Mouse (Mus musculus): Measurements from ENCODE around the gene Acap2.

Acap2 gene

GRCm38 (mm10) chr16:31069211-31070166, 131.6 kb downstream of the Acap2 start:
- H3K9me3 ChIP-seq (ENCODE audit: low read length): no peaks in the 10 kb centered on the region
- H3K4me3 ChIP-seq (replicated peaks; ENCODE audit: low read length): no peak overlapping the region
- H3K4me1 ChIP-seq (replicated peaks; ENCODE audit: low read depth, low read length): peaks cover 63% of the 10 kb centered on the region
- TF ChIP-seq NANOG (IDR thresholded peaks at IDR 0.05; ENCODE audit: borderline replicate concordance, low read length): no peak
- TF ChIP-seq CTCF (conservative IDR thresholded peaks at IDR 0.05; ENCODE audit: low read length): no peak
- no peak for TF ChIP-seq POU5F1 (IDR thresholded peaks at IDR 0.05; ENCODE audit: borderline replicate concordance, low read length)
- 0 out of 2 replicates have a peak, but pooled peaks cover 3% of the 10 kb centered on the region for H3K36me3 ChIP-seq (ENCODE audit: insufficient read depth, low read length)
- no peaks in the 10 kb centered on the region for H3K27me3 ChIP-seq (ENCODE audit: insufficient read depth, low read length)

DNA sequence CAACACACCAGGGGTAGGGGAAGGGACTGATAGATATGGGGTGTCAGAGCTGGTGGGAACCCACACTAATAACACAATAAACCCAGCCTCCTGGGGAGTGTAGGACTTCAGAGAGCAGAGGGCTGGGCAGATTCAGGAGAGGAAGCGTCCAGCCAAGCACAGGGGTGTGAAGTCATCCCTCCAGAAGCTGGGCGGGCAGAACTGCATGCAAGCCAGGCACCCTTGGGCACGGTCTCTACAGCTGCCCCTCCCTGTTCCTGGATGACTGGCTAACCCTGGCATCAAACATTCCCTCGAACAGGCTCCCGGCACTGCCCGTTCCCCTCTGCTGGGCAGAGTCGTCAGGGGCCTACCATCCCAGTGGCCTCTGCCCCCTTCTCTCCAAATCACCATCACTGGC, 132.8 kb downstream of the Acap2 start:
- Histone ChIP-seq H3K36me3 (ENCODE audit: insufficient read depth, low read length) (0 out of 2 replicates have a peak, but pooled peaks cover 3% of the 10 kb centered on the region), H3K4me3 (replicated peaks; ENCODE audit: low read length) (peak overlapping the region; percentile 10; the same call in 1 of the 2 replicates), H3K9me3 (ENCODE audit: low read length) (no peaks in the 10 kb centered on the region), H3K27me3 (ENCODE audit: insufficient read depth, low read length) (no peaks in the 10 kb centered on the region), H3K4me1 (replicated peaks; ENCODE audit: low read depth, low read length) (peaks cover 64% of the 10 kb centered on the region)
- TF ChIP-seq CTCF (conservative IDR thresholded peaks at IDR 0.05; ENCODE audit: low read length): no peak
- TF ChIP-seq NANOG (IDR thresholded peaks at IDR 0.05; ENCODE audit: borderline replicate concordance, low read length): no peak
- no peak for TF ChIP-seq POU5F1 (IDR thresholded peaks at IDR 0.05; ENCODE audit: borderline replicate concordance, low read length)

DNA sequence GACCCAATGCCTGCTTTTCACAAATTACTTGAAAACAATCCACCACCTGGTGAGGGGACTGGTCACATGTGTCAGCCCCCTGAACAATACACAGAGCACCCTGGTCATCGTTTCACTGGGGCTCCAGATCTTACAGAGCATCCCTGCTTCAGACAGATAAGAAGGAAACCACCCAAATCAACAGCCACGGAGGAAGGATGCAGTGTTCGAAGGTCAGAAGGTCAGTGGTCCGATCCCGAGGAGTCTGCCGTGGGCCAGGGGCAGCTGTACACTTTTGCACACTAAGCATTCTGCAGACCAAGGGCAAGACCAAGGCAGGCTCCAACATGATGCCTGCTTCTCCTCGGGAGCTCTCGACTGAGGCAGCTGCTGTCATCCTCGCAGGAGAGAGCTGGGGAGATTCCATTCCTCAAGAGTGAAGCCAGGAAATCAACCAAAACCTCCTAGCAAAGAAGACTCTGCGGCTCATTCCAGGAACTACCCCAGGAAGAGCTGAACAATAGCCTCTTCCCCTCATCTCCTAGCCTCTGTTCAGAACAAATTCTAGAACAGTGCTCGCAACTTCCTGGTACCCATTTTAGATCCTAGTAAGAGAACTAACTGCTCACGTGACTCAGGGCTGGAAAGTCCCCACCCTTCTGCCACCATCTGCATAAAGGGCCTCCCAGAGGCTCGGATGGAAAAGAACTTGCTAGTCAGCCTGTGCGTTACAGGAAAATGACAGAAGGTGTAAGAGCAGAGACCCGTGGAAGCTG, 134.5 kb downstream of the Acap2 start:
- Histone ChIP-seq H3K4me1 (replicated peaks; ENCODE audit: low read depth, low read length) (peaks cover 69% of the 10 kb centered on the region), H3K4me3 (replicated peaks; ENCODE audit: low read length) (no peak overlapping the region), H3K27me3 (ENCODE audit: insufficient read depth, low read length) (no peaks in the 10 kb centered on the region), H3K36me3 (ENCODE audit: insufficient read depth, low read length) (no peaks in the 10 kb centered on the region), H3K9me3 (ENCODE audit: low read length) (no peaks in the 10 kb centered on the region)
- no peak for TF ChIP-seq CTCF (conservative IDR thresholded peaks at IDR 0.05; ENCODE audit: low read length)
- TF ChIP-seq NANOG (IDR thresholded peaks at IDR 0.05; ENCODE audit: borderline replicate concordance, low read length): no peak
- TF ChIP-seq POU5F1 (IDR thresholded peaks at IDR 0.05; ENCODE audit: borderline replicate concordance, low read length): no peak

GRCm38 (mm10) chr16:31064782-31065181, 136.3 kb downstream of the Acap2 start:
- H3K4me3 ChIP-seq (replicated peaks; ENCODE audit: low read length): no peak overlapping the region
- H3K36me3 ChIP-seq (ENCODE audit: insufficient read depth, low read length): no peaks in the 10 kb centered on the region
- no peak for TF ChIP-seq POU5F1 (IDR thresholded peaks at IDR 0.05; ENCODE audit: borderline replicate concordance, low read length)
- no peak for TF ChIP-seq CTCF (conservative IDR thresholded peaks at IDR 0.05; ENCODE audit: low read length)
- no peak for TF ChIP-seq NANOG (IDR thresholded peaks at IDR 0.05; ENCODE audit: borderline replicate concordance, low read length)

GRCm38 (mm10) chr16:31062918-31063317, 138.1 kb downstream of the Acap2 start:
- Histone ChIP-seq H3K9me3 (ENCODE audit: low read length) (no peaks in the 10 kb centered on the region), H3K4me1 (replicated peaks; ENCODE audit: low read depth, low read length) (peaks cover 44% of the 10 kb centered on the region), H3K27me3 (ENCODE audit: insufficient read depth, low read length) (no peaks in the 10 kb centered on the region), H3K36me3 (ENCODE audit: insufficient read depth, low read length) (peaks cover 4% of the 10 kb centered on the region; the same call in 1 of the 2 replicates), H3K4me3 (replicated peaks; ENCODE audit: low read length) (no peak overlapping the region)
- TF ChIP-seq CTCF (conservative IDR thresholded peaks at IDR 0.05; ENCODE audit: low read length) (no peak), POU5F1 (IDR thresholded peaks at IDR 0.05; ENCODE audit: borderline replicate concordance, low read length) (no peak), NANOG (IDR thresholded peaks at IDR 0.05; ENCODE audit: borderline replicate concordance, low read length) (no peak)

More at GRCm38 (mm10) chr16:31064782-31065181, 136.3 kb downstream of the Acap2 start:
- no peaks in the 10 kb centered on the region for H3K27me3 ChIP-seq (ENCODE audit: insufficient read depth, low read length)
- H3K9me3 ChIP-seq (ENCODE audit: low read length): no peaks in the 10 kb centered on the region
- H3K4me1 ChIP-seq (replicated peaks; ENCODE audit: low read depth, low read length): peaks cover 56% of the 10 kb centered on the region

DNA sequence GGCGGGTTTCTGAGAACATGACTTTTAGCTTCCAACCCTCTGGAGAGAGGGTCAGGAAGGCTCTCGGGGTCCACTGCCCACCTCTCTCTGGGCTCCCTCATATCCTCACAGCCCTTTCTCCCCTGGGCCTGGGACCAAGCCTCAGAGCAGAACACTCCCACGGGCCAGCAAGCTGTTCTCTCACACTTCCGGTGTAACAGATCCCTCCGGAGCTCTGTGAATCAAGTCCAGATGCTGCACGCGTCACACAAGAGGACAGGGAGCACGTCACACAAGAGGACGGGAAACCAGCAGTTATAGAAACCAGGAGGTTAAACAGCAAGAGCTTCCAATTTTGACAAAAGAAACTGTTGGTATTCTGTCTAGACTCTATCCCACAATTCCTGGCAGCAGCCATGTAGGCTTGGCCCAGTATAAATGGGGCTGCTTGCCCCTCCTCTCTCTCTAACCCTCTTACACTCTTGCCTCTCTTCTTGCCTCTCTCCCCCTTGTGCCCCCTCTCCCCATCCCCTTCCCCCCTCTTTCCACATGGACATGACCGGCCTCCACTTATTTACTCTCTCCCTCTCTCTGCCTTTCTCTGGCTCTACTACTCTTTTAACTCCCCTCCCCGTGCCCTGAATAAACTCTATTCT, 139.7 kb downstream of the Acap2 start:
- Histone ChIP-seq H3K4me1 (replicated peaks; ENCODE audit: low read depth, low read length) (peaks cover 28% of the 10 kb centered on the region), H3K4me3 (replicated peaks; ENCODE audit: low read length) (no peak overlapping the region), H3K9me3 (ENCODE audit: low read length) (no peaks in the 10 kb centered on the region), H3K36me3 (ENCODE audit: insufficient read depth, low read length) (peaks cover 4% of the 10 kb centered on the region; the same call in 1 of the 2 replicates), H3K27me3 (ENCODE audit: insufficient read depth, low read length) (no peaks in the 10 kb centered on the region)
- no peak for TF ChIP-seq NANOG (IDR thresholded peaks at IDR 0.05; ENCODE audit: borderline replicate concordance, low read length)
- no peak for TF ChIP-seq CTCF (conservative IDR thresholded peaks at IDR 0.05; ENCODE audit: low read length)
- no peak for TF ChIP-seq POU5F1 (IDR thresholded peaks at IDR 0.05; ENCODE audit: borderline replicate concordance, low read length)

DNA sequence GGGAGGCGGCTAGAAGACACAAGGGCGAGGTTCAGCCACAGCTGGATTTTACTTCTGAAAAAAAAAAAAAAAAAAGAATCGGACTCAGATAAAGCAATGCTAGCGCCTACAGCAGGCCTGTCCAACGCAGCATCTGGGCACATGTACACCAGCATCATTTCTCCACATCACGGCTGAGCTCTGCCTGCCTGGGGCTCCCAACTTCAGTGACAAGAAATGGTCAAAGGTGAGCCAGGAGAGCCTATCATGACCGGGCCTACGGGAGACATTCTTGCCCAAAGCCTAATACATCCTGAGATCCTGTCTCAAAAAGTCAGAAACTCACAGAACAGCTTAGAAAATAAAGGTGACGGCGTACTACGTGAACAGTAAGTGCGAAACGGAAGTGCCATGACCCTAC, 140.3 kb downstream of the Acap2 start:
- Histone ChIP-seq H3K9me3 (ENCODE audit: low read length) (no peaks in the 10 kb centered on the region), H3K4me1 (replicated peaks; ENCODE audit: low read depth, low read length) (peaks cover 22% of the 10 kb centered on the region), H3K27me3 (ENCODE audit: insufficient read depth, low read length) (no peaks in the 10 kb centered on the region), H3K36me3 (ENCODE audit: insufficient read depth, low read length) (peaks cover 4% of the 10 kb centered on the region; the same call in 1 of the 2 replicates), H3K4me3 (replicated peaks; ENCODE audit: low read length) (no peak overlapping the region)
- no peak for TF ChIP-seq POU5F1 (IDR thresholded peaks at IDR 0.05; ENCODE audit: borderline replicate concordance, low read length)
- no peak for TF ChIP-seq CTCF (conservative IDR thresholded peaks at IDR 0.05; ENCODE audit: low read length)
- TF ChIP-seq NANOG (IDR thresholded peaks at IDR 0.05; ENCODE audit: borderline replicate concordance, low read length): no peak

Measured in E14TG2a.4 (cell line).